Mouse (Mus musculus): ENCODE measurements around the gene Vmo1.

- no peak for TF ChIP-seq GATA1 (IDR thresholded peaks at IDR 0.05; ENCODE audit: low read length)
- TF ChIP-seq TAL1 (IDR thresholded peaks at IDR 0.05; ENCODE audit: low read length): no peak
These were observed 37.1 kb upstream of the Vmo1 start for GRCm38 (mm10) chr11:70551526-70551925.

Data from erythroblast, embryonic 14.5 days (primary cell).